Mouse (Mus musculus): ENCODE results near the gene Nos1. TPM values are rescaled to one million over a fixed set of nuclear protein-coding genes. Genes with fewer than 3 reads are reported as not detected.
A peak's percentile ranks its signal among the peaks of the same experiment; 100 is the strongest.

Nos1 gene
- polyA plus RNA-seq, 1 experiment from 2014 or later = 7.8 TPM

DNA sequence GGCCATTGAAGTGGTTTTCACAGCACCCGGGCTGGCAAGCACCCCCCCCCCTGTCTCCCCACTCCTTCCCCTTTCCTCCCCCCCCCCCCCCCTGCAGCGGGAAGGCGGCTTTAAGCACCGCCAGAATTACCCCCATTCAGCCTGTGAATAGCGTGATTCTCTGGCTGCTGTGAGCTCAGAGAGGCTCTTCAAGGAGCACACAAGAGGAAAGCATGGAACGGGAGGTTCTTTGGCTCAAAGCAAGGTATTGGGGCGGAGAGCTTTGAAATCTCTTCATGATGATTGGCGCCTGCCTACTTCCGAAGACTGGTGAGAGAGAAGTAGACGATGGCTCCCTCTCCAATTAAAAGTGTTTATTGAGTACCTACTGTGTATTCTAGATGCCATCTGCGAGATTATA lies 44.5 kb downstream of the Nos1 start:
- Histone ChIP-seq H3K4me2 (ENCODE audit: low read length) (no peak overlapping the region), H3K4me1 (replicated peaks; ENCODE audit: control insufficient read depth, insufficient read depth, low read length) (no peaks in the 10 kb centered on the region), H3K9me3 (ENCODE audit: control insufficient read depth, low read length) (no peaks in the 10 kb centered on the region), H3K36me3 (ENCODE audit: control insufficient read depth, insufficient read depth) (no peaks in the 10 kb centered on the region), H3K27ac (ENCODE audit: low read length) (no peak overlapping the region), H3K9ac (replicated peaks; ENCODE audit: low read depth, low read length) (no peak overlapping the region), H3K4me3 (replicated peaks; ENCODE audit: low read length) (no peak overlapping the region), H3K27me3 (replicated peaks; ENCODE audit: control insufficient read depth, insufficient read depth, low read length) (no peaks in the 10 kb centered on the region)
- ATAC-seq = no peak
- 33% methylated on average over 11 of the region's 11 CpGs for WGBS

- Histone ChIP-seq H3K4me1 (replicated peaks; ENCODE audit: control insufficient read depth, insufficient read depth, low read length) (no peaks in the 10 kb centered on the region), H3K9me3 (ENCODE audit: control insufficient read depth, low read length) (no peaks in the 10 kb centered on the region), H3K36me3 (ENCODE audit: control insufficient read depth, insufficient read depth) (no peaks in the 10 kb centered on the region), H3K4me2 (ENCODE audit: low read length) (no peak overlapping the region), H3K9ac (replicated peaks; ENCODE audit: low read depth, low read length) (no peak overlapping the region), H3K27ac (ENCODE audit: low read length) (no peak overlapping the region), H3K27me3 (replicated peaks; ENCODE audit: control insufficient read depth, insufficient read depth, low read length) (no peaks in the 10 kb centered on the region), H3K4me3 (replicated peaks; ENCODE audit: low read length) (no peak overlapping the region)
- no peak for ATAC-seq
- WGBS = 91% methylated on average over 6 of the region's 6 CpGs
Measured at GRCm38 (mm10) chr5:117827366-117827765, 46.5 kb downstream of the Nos1 start.

DNA sequence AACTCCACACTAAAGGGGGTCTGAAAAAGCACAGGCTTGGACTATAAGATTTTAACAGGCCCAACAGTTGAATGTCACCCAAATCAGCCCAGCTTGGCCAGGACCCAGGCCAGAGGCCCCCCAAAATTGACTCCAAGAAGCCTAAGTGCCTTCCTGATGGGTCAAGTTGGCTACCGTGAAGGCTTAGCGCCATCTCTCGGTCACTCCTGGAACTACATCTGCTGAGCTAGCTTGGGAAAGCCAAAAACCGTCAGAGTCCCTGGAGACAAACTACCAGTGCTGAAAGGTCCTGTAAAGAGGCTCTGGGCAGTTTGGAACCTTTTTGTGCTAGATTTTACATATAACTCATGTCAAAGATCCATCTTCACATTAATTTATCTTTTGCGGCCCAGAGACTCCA lies 56.1 kb downstream of the Nos1 start:
- H3K36me3 ChIP-seq (ENCODE audit: control insufficient read depth, insufficient read depth) = no peaks in the 10 kb centered on the region
- WGBS = 11% methylated on average over 5 of the region's 5 CpGs
- peaks cover 9% of the 10 kb centered on the region for H3K9me3 ChIP-seq (ENCODE audit: control insufficient read depth, low read length)
- ATAC-seq = no peak
- no peak overlapping the region for H3K9ac ChIP-seq (replicated peaks; ENCODE audit: low read depth, low read length)
- H3K27ac ChIP-seq (ENCODE audit: low read length) = no peak overlapping the region
- H3K27me3 ChIP-seq (replicated peaks; ENCODE audit: control insufficient read depth, insufficient read depth, low read length) = no peaks in the 10 kb centered on the region; the same call in 1 of the 2 replicates
- H3K4me2 ChIP-seq (ENCODE audit: low read length) = no peak overlapping the region
- no peak overlapping the region for H3K4me3 ChIP-seq (replicated peaks; ENCODE audit: low read length)
- H3K4me1 ChIP-seq (replicated peaks; ENCODE audit: control insufficient read depth, insufficient read depth, low read length) = peaks cover 28% of the 10 kb centered on the region

- peaks cover 3% of the 10 kb centered on the region; the same call in 1 of the 2 replicates for H3K27me3 ChIP-seq (replicated peaks; ENCODE audit: control insufficient read depth, insufficient read depth, low read length)
- no peak for ATAC-seq
- no peak overlapping the region for H3K27ac ChIP-seq (ENCODE audit: low read length)
- no peak overlapping the region for H3K4me3 ChIP-seq (replicated peaks; ENCODE audit: low read length)
- no peaks in the 10 kb centered on the region for H3K36me3 ChIP-seq (ENCODE audit: control insufficient read depth, insufficient read depth)
- no peak overlapping the region for H3K9ac ChIP-seq (replicated peaks; ENCODE audit: low read depth, low read length)
- 16% methylated on average over 9 of the region's 9 CpGs for WGBS
- peaks cover 33% of the 10 kb centered on the region for H3K4me1 ChIP-seq (replicated peaks; ENCODE audit: control insufficient read depth, insufficient read depth, low read length)
- H3K4me2 ChIP-seq (ENCODE audit: low read length) = no peak overlapping the region
- H3K9me3 ChIP-seq (ENCODE audit: control insufficient read depth, low read length) = peaks cover 9% of the 10 kb centered on the region
Measured at GRCm38 (mm10) chr5:117837731-117838130, 56.9 kb downstream of the Nos1 start.

DNA sequence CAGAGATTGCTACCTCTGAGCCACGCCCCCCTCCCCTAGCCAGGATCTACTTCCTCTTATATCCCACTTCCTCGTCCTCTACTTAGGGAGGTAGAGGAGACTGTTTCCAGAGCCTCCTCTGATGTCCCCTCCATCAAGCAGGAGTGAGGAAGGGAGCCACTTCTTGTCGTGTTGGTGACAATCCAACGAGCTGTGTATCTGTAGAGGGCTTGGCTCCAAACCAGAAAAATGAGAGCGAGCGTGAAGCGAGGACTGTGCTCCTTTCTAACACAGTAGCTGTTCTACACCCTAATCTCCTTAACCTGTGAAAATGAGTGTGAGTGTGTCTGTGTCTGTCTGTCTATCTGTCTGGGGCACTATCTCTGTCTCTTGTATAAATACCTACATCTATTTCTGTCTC lies 58.7 kb downstream of the Nos1 start:
- Histone ChIP-seq H3K27me3 (replicated peaks; ENCODE audit: control insufficient read depth, insufficient read depth, low read length) (peaks cover 8% of the 10 kb centered on the region; the same call in 1 of the 2 replicates), H3K27ac (ENCODE audit: low read length) (no peak overlapping the region), H3K4me1 (replicated peaks; ENCODE audit: control insufficient read depth, insufficient read depth, low read length) (peaks cover 33% of the 10 kb centered on the region), H3K9me3 (ENCODE audit: control insufficient read depth, low read length) (peaks cover 6% of the 10 kb centered on the region), H3K4me2 (ENCODE audit: low read length) (no peak overlapping the region), H3K9ac (replicated peaks; ENCODE audit: low read depth, low read length) (no peak overlapping the region), H3K36me3 (ENCODE audit: control insufficient read depth, insufficient read depth) (no peaks in the 10 kb centered on the region), H3K4me3 (replicated peaks; ENCODE audit: low read length) (no peak overlapping the region)
- WGBS = 54% methylated on average over 7 of the region's 7 CpGs
- no peak for ATAC-seq

- peaks cover under 1% of the 10 kb centered on the region; the same call in 1 of the 2 replicates for H3K9me3 ChIP-seq (ENCODE audit: control insufficient read depth, low read length)
- 30% methylated on average over 9 of the region's 9 CpGs for WGBS
- ATAC-seq = peak; percentile 37
- peak overlapping the region; percentile 80 for H3K27ac ChIP-seq (ENCODE audit: low read length)
- H3K36me3 ChIP-seq (ENCODE audit: control insufficient read depth, insufficient read depth) = no peaks in the 10 kb centered on the region
- peaks cover 8% of the 10 kb centered on the region; the same call in 1 of the 2 replicates for H3K27me3 ChIP-seq (replicated peaks; ENCODE audit: control insufficient read depth, insufficient read depth, low read length)
- 0 out of 2 replicates have a peak overlapping the region, but pooled peaks have one; percentile 10 for H3K9ac ChIP-seq (replicated peaks; ENCODE audit: low read depth, low read length)
- H3K4me3 ChIP-seq (replicated peaks; ENCODE audit: low read length) = no peak overlapping the region
- H3K4me1 ChIP-seq (replicated peaks; ENCODE audit: control insufficient read depth, insufficient read depth, low read length) = peaks cover 33% of the 10 kb centered on the region
- H3K4me2 ChIP-seq (ENCODE audit: low read length) = no peak overlapping the region
Measured at GRCm38 (mm10) chr5:117840203-117840602, 59.4 kb downstream of the Nos1 start.

- Histone ChIP-seq H3K36me3 (ENCODE audit: control insufficient read depth, insufficient read depth) (no peaks in the 10 kb centered on the region), H3K4me1 (replicated peaks; ENCODE audit: control insufficient read depth, insufficient read depth, low read length) (peaks cover 33% of the 10 kb centered on the region), H3K9ac (replicated peaks; ENCODE audit: low read depth, low read length) (peak overlapping the region; percentile 63), H3K4me3 (replicated peaks; ENCODE audit: low read length) (no peak overlapping the region), H3K27ac (ENCODE audit: low read length) (peak overlapping the region; percentile 80), H3K9me3 (ENCODE audit: control insufficient read depth, low read length) (no peaks in the 10 kb centered on the region), H3K4me2 (ENCODE audit: low read length) (peak overlapping the region; percentile 74), H3K27me3 (replicated peaks; ENCODE audit: control insufficient read depth, insufficient read depth, low read length) (peaks cover 8% of the 10 kb centered on the region; the same call in 1 of the 2 replicates)
- WGBS = 17% methylated on average over 5 of the region's 5 CpGs
- ATAC-seq = peak; percentile 54
Measured at GRCm38 (mm10) chr5:117840988-117841387, 60.2 kb downstream of the Nos1 start.

DNA sequence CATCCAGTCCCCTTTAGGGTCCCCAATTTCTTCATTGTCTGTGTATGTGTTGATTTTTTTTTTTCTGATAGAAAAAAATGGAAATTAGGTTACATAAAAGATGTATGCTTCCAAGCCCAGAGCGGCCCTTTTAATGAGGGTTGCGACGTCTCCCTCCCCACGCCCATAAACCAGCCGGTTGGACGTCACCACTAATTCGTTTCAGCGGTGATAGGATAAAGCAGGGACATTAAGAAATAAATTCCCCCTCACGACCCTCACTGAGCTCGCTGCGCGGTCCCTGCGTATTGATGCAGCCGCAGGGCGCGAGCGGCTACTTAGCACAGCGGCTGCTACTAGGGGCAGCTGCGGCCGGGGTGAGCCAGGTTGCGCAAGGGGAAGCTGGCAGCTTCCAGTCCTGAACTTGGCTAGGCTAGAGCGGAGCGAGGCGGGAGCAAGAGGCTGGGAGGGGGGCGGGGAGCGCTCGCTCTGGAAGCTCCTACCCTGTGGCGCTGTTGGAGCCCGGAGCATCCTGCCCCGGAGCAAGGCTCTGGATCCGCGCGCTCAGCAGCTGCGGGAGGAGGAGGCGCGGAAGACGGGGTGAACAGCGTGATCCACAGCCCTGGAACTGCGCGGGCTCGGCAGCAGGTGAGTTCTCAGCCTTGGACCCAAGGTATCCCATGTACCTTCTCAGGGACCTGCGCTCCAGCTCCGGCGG lies 61.0 kb downstream of the Nos1 start:
- peak; percentile 78 for ATAC-seq
- Histone ChIP-seq H3K27ac (ENCODE audit: low read length) (peak overlapping the region; percentile 80), H3K4me1 (replicated peaks; ENCODE audit: control insufficient read depth, insufficient read depth, low read length) (peaks cover 33% of the 10 kb centered on the region), H3K9ac (replicated peaks; ENCODE audit: low read depth, low read length) (peak overlapping the region; percentile 63), H3K4me3 (replicated peaks; ENCODE audit: low read length) (peak overlapping the region; percentile 51), H3K4me2 (ENCODE audit: low read length) (peak overlapping the region; percentile 74), H3K27me3 (replicated peaks; ENCODE audit: control insufficient read depth, insufficient read depth, low read length) (peaks cover 8% of the 10 kb centered on the region; the same call in 1 of the 2 replicates), H3K9me3 (ENCODE audit: control insufficient read depth, low read length) (no peaks in the 10 kb centered on the region), H3K36me3 (ENCODE audit: control insufficient read depth, insufficient read depth) (no peaks in the 10 kb centered on the region)
- WGBS = under 1% methylated on average over 44 of the region's 44 CpGs

- H3K4me1 ChIP-seq (replicated peaks; ENCODE audit: control insufficient read depth, insufficient read depth, low read length) = peaks cover 25% of the 10 kb centered on the region
- H3K27me3 ChIP-seq (replicated peaks; ENCODE audit: control insufficient read depth, insufficient read depth, low read length) = peaks cover 8% of the 10 kb centered on the region; the same call in 1 of the 2 replicates
- no peak overlapping the region for H3K27ac ChIP-seq (ENCODE audit: low read length)
- 3% methylated on average over 14 of the region's 14 CpGs for WGBS
- H3K36me3 ChIP-seq (ENCODE audit: control insufficient read depth, insufficient read depth) = no peaks in the 10 kb centered on the region
- H3K4me2 ChIP-seq (ENCODE audit: low read length) = peak overlapping the region; percentile 74
- no peaks in the 10 kb centered on the region for H3K9me3 ChIP-seq (ENCODE audit: control insufficient read depth, low read length)
- peak overlapping the region; percentile 63 for H3K9ac ChIP-seq (replicated peaks; ENCODE audit: low read depth, low read length)
- H3K4me3 ChIP-seq (replicated peaks; ENCODE audit: low read length) = peak overlapping the region; percentile 51
- ATAC-seq = no peak
Measured at GRCm38 (mm10) chr5:117842699-117843098, 61.9 kb downstream of the Nos1 start.

Measured in forebrain, embryonic 16.5 days (tissue).